Mouse (Mus musculus): ENCODE measurements at regions not wholly inside any gene's neighbourhood (a gene's known extent, or its start where the extent isn't known, plus 50 kb on each side); places are given as distances from the start of the nearest gene placed in this dataset.

DNA sequence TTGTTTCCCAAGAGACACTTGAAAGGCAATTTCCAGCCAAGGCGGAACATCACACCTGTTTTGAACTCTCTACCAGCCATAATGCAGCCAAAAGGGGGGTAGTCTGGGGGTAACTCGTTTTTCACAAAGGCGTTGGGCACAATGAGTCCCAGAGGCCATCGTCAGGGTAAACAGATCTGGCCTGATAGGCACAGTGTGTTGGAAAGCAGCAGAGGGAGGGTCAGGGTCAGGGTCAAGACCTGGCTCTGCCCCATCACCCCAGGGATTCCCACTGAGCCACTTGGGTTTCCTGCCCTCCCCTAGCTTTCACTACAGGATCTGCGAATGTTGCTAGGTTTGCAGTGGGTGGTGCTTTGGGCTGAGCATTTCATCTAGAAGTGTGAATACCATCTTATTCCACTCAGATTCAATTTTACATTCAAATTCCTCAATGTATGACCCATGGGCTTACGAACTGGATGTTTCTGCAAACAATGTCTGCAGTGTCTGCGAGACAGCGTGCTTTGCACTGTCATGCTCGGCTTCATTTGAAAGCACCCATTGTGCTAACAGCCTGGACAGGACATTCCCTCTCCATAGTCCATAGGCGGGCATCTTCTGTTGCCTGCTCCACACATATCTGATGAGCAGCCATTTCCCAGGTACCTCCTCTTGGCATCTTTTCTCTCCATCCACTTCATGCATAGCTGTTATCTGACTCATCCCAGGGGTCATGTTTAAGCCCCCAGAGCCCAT lies 181.9 kb upstream of the Cxcl12 start:
- no peak for TF ChIP-seq POLR2A (IDR thresholded peaks at IDR 0.05; ENCODE audit: borderline replicate concordance, low read depth, low read length)
- no peak for TF ChIP-seq CTCF (IDR thresholded peaks at IDR 0.05; ENCODE audit: low read depth, low read length)

Measured in bone marrow macrophage, adult 2 months (primary cell).